Mouse (Mus musculus) G1E-ER4 (cell line): ENCODE results near the gene Abtb1. TPM values are rescaled to one million over a fixed set of nuclear protein-coding genes. Genes with fewer than 3 reads are reported as not detected.

Experiments
- GATA1 ChIP-seq: IDR thresholded peaks from one replicate; pipeline ENCODE4 v1.8.0; 2012; ENCODE audit warnings: low read length, inconsistent platforms
- polyA plus RNA-seq: library from polyadenylated mRNA; stranded (reverse); fragments of >175 nt; gene quantifications from 2 replicates; pipeline ENCODE4 v1.2.3, GENCODE M21; 2012

Gene Abtb1
- 27.9 and 32.8 TPM in 2 replicates for polyA plus RNA-seq

DNA sequence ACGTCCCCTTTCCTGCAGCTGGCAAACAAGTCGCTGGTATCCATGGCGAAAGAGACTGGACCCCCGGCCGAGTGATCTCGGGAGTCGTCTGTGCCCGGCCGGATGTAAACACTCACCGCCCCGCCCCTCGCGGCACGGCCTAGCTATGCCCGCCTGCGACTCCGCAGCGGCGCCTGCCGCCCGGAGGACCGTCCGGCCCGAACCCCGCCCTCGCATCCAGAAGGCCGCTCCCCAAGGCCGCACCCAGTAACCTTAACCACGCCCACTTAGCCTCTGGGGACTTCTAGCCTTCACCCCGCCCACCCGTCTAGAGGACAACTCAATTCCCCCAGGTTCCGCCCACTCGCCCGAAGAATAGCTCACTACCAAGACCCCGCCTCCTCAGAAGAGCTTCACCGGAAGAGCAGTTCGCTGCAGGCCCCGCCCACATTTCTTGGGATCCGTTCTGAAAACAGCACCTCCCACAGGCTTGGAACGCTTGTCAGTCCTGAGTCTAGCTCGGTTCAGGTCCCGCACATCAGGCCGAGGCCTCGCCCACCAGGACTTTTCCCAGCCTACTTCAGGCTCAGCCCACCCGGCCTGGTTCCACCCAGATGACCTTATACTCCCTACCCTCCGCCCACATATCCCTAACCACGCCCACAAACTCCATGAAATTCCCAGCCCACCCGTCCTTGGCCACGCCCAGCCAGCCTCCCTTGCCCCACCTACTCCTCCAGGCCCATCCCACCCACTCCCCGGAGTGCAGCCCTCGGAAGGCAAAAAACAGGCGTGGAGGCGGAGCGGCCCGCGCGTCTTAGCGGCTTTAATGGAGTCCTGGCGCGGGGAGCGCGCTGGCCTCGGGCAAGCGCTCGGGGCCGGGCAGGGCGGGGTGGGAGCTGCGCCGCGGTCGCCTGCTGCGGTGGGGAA lies at the start of gene Abtb1:
TSS of gene Abtb1 (minus strand) at position 204 of the 909 bp plus-strand sequence.
- TF ChIP-seq GATA1, result no peak

GRCm38 (mm10) chr6:88890832-88891231 lies 49.0 kb upstream of the Abtb1 start:
- TF ChIP-seq GATA1, result no peak

DNA sequence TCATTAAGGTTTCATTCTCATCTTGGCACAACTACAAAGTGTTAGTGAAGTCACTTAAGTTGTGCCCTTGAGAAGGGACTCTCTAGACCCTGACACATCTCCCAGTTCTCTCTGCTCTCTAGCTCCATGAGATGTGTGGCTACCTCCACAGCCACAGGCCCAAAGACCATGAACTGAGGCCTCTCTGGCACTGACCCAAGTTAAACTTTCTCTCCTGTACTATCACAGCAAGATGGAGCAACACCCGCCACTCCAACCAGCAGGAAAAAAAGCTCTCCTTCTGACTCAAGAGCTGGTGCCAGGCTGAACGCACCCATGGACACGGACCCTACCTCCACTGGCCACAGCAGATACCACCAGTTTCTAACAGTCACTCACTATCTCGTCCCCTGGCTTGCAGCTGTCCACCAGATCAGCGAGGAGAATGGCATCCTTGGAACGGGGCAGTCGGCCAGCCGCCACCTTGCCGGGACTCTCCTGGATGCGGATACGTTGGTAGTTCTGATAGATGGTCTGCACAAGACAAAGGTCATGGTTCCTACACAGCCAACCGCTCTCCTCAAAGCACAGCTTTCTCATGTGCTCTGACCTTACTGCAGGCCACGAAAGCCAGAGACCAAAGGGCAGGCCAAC lies 47.7 kb upstream of the Abtb1 start:
- no peak for TF ChIP-seq GATA1

GRCm38 (mm10) chr6:88886417-88886967 lies 44.7 kb upstream of the Abtb1 start:
- TF ChIP-seq GATA1, result no peak

DNA sequence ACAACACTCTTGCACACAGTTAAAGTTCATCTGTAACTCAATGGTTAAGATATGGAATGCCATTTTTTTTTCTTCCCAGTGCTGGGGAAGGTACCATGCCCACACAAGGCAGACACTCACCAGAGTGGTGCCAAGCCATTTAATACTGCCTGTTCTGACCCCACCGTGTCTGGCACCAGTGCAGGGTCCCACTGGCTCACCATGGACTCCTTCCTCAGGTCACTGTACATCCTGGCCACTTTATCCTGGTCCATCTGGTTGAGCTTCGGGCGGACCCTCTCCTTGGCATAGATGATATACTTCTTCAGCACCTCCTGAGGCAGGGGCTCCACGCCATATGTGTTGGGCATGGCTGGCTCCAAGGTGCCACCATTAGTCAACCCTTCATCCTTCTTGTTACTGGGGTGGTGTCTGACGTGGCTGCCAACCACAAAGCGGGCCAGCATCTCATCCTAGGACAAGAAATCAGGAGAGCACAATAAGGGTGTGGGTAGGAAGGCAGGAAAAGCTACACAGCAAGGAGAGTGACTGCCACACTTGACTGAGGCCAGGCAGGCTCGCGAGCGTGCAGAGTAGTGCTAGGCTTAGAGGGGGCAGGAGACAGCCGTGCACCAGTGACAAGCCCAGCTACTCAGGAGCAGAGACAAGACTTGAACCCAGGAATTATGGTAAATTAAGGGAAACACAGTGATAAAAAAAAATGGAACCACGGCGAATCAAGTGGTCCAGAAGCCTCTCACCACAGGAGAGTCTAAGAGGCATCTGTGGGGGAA lies 44.0 kb upstream of the Abtb1 start:
- no peak for TF ChIP-seq GATA1

GRCm38 (mm10) chr6:88884690-88885089 lies 42.9 kb upstream of the Abtb1 start:
- TF ChIP-seq GATA1, result no peak

GRCm38 (mm10) chr6:88884195-88884594 lies 42.4 kb upstream of the Abtb1 start:
- no peak for TF ChIP-seq GATA1

- TF ChIP-seq GATA1, result no peak
Observed at GRCm38 (mm10) chr6:88881334-88881733, 39.5 kb upstream of the Abtb1 start.

GRCm38 (mm10) chr6:88879471-88879870 lies 37.7 kb upstream of the Abtb1 start:
- no peak for TF ChIP-seq GATA1

DNA sequence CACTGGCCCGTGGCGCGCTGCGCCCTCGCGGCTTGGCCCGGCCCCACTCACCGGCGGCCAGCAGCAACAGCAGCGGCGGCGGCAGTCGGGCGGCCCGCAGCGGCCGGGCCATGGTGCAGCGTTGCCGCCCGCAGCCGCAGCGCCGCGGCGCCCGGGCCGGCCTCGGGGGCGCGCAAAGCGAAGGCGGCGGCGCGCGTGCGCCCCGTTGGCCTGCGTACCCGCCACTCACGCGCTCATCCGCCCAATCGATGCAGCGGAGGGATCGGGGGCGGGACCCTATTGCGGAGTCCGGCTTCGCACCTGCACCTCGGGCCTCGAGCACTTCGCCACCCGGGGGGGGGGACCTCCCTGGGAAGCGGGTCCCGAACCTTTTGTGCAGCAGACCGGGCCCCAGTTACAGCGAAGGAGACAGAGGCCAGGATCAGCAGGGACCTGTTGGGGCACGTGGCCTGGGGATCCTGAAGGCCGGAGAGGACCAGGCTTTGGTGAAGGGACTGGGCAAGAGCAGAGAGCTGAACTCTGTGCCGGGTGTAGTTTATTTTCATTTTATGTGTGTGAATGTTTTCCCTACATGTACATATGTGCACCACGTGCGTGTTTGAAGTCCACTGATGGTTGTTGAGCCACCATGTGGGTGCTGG lies 33.2 kb upstream of the Abtb1 start, which contains the start of gene Podxl2:
TSS of gene Podxl2 (minus strand) at position 177 of the 641 bp plus-strand sequence.
- no peak for TF ChIP-seq GATA1

GRCm38 (mm10) chr6:88873965-88874867 lies 32.4 kb upstream of the Abtb1 start:
- no peak for TF ChIP-seq GATA1

- TF ChIP-seq GATA1, result no peak
Observed at GRCm38 (mm10) chr6:88872811-88873210, 31.0 kb upstream of the Abtb1 start.

- no peak for TF ChIP-seq GATA1
Observed at GRCm38 (mm10) chr6:88871546-88871945, 29.8 kb upstream of the Abtb1 start.

DNA sequence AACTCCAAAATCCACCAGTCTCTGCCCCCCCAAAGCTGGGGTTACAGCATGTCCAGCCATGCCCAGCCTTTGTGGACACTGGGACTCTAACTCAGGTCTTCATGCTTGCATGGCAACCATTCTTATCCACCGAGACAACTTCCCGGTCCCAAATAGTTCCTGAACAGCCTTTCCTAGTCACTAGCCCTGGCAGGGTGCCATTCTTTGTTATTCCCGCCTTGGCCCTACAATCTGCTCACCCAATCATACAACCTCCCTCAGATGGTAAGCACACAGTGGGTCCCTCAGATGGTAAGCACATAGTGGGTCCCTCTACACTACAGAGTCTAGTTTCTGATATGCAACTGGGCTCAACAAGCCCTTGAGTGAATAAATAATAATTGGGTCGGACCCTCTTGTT lies 28.8 kb upstream of the Abtb1 start:
- no peak for TF ChIP-seq GATA1
